Mouse (Mus musculus) thymus, postnatal 10 days (tissue): ENCODE measurements at regions not wholly inside any gene's neighbourhood (a gene's known extent, or its start where the extent isn't known, plus 50 kb on each side); places are given as distances from the start of the nearest gene placed in this dataset.

Experiments used
- DNase-seq, 2 experiments: peaks; one replicate each; pipeline ENCODE4 v3.0.0; 2021; ENCODE audit warnings: low spot score in 2 of 2

DNA sequence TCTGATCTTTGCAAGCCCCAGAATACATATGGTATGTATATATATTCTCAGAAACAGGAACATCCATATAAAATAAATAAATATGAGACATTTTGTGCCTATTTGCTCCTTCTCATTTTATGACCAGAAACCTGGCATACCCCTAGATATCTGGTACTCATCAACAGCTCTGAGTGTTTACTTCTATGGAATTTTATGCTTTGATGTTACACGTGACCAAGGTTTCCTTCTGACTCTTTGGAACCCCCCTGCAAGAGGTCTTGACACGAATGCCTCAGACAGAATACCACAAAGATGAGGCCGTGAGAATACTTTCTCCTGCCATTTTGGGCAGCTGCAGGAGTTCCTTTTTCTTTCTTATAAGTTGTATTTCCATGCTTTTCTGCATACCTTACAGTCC, 85.3 kb upstream of the P2ry1 start:
- DNase-seq: no peak

DNA sequence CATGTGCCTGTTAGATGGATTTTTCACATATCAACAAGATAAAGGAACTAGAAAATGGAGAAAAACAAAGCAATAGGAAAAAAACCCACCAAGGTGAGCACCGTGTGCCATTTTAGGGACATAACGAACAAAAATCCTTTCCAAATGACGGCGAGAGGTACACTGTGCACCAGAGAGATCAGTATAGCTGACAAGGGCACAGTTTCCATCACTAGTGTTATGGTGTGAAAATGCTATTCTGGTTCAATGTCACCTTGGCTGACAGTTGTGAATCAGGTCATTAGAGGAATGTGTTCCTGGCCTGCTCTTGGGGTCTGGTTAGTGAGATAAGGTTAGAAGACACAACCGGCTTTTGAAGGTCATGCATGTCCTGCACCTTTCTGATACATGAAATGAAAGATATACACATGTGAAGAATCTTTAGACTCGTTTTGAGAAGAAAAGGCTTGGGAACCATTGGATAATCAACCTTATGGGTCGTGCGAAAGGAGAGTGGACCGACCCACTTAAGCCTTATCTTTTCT, 76.5 kb upstream of the P2ry1 start:
- no peak for DNase-seq

DNA sequence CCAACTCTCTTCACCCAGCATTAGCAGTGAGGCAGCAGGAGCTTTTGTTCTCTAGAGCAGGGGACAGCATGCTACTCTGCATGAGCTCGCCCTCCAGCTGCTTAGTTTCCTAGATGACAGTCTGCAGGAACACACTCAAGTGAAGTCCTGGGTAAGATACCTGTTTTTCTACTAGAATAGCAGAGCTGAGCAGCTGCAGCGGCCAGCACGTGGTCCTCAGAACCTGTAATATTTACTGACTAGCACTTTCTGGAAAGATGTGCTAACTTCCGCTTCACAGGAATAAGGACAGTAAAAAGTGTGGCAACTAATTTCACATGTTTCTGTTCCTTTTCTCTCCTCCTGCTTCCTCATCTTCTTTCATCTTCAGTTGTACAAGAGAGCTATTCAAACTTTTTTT, 73.7 kb upstream of the P2ry1 start:
- DNase-seq: no peak

DNA sequence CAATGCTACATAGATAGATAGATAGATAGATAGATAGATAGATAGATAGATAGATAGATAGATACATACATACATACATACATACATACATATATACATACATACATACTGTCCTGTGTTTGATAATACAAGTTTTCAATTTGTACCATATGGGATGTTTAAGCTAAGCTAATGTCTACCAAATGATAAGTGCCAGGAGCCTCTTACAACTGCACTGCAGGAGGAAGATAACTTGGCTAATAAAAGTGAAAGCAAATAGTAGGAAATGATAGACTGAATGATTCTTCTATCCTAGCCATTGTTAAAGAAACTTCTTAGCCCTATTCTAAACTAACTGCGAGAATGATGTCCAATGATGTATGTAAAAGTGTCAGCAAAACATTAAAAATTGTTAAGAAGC, 68.1 kb upstream of the P2ry1 start:
- DNase-seq: no peak

GRCm38 (mm10) chr3:60941451-60941850, 61.1 kb upstream of the P2ry1 start:
- no peak for DNase-seq

GRCm38 (mm10) chr3:60948897-60949296, 53.7 kb upstream of the P2ry1 start:
- no peak for DNase-seq
